Mouse (Mus musculus) gastrocnemius, postnatal 25 days (tissue): Measurements from ENCODE around the gene Mapk6. TPM values are rescaled to one million over a fixed set of nuclear protein-coding genes. Genes with fewer than 3 reads are reported as not detected.
"Not testable (repeated sequence)": the region's sequence is repeated elsewhere in the genome, so short reads cannot be mapped to it uniquely, and the experiment has no call there.

Source experiments
- DNase-seq: peaks from one replicate; pipeline ENCODE4 v3.0.0; 2022
- long read RNA-seq, 2 experiments: library from polyadenylated mRNA; stranded (forward); transcript quantifications; one replicate each; pipeline ENCODE4 v2.0.0; 2021
- total RNA-seq, 2 experiments: library from RNA; stranded (reverse); gene quantifications; 1 replicate in 1 of 2; 2 replicates in 1 of 2; pipeline ENCODE4 v1.2.3; 2021

Mapk6 gene
- total RNA-seq, result 10 to 100 TPM; 25.9 to 30.0 TPM
- long read RNA-seq, experiment 1, full-length matches to known transcripts, result 8 of 12 reads
- long read RNA-seq, experiment 1, partial matches to known transcripts, result 2 of 12 reads
- long read RNA-seq, experiment 1, other reads (novel, unspliced or antisense), result 2 of 12 reads
- long read RNA-seq, experiment 2, full-length matches to known transcripts, result 7 of 19 reads
- long read RNA-seq, experiment 2, partial matches to known transcripts, result 8 of 19 reads
- long read RNA-seq, experiment 2, other reads (novel, unspliced or antisense), result 4 of 19 reads

- peak; percentile 98 for DNase-seq
Measured at GRCm38 (mm10) chr9:75409852-75410378, at the start of gene Mapk6. TSS of gene Mapk6 (minus strand) at chr9:75410005.

DNA sequence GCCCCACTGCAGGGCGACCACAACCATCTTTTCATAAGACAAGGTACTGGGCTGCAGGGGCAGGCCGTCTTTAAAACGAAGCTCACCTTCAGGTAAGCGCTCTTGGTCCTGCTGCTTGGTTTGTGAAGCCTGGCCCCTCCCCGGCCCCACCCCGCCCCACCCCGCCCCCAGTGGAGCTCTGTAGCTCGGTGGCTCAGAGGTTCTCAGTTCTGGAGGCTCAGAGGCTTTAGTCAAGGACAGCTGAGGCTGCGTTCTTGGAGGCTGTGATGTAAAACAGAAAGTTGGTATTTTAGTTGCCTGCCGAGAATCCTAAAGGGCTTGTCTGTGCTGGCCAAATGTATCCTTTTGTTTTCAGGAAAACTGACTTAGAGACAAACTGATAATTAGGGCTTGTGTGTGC, 45.9 kb upstream of the Mapk6 start:
- no peak for DNase-seq

DNA sequence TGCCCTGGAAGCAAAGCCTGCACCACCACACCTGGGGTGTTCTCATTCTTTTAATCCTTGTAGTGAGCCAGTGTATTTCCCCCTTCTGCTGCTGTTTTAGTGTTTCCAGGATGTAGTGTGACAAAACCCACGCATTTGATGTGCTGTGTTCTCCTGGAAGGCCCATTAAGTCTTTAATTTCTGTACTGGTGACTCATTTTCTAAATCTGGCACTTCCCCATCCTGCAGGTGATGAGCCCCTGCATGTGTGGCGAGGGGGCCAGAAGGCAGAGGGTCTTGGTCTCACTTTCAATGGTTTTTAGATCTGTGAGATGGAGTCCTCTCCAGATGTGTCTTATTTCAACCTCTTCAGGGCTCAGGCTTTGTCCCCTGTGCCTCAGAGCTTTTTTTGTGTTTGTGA, 44.2 kb upstream of the Mapk6 start:
- DNase-seq, result no peak

- no peak for DNase-seq
Measured at GRCm38 (mm10) chr9:75448021-75448420, 38.2 kb upstream of the Mapk6 start.

- not testable (repeated sequence) for DNase-seq
Measured at GRCm38 (mm10) chr9:75446574-75446973, 36.8 kb upstream of the Mapk6 start.

GRCm38 (mm10) chr9:75444981-75445380, 35.2 kb upstream of the Mapk6 start:
- DNase-seq, result no peak

- DNase-seq, result no peak
Measured at GRCm38 (mm10) chr9:75441691-75442131, 31.9 kb upstream of the Mapk6 start.

- peak; percentile 88 for DNase-seq
Measured at GRCm38 (mm10) chr9:75440796-75441666, 31.2 kb upstream of the Mapk6 start, which contains the start of gene Leo1. TSS of gene Leo1 (plus strand) at chr9:75441524.

GRCm38 (mm10) chr9:75437653-75438385, 28.0 kb upstream of the Mapk6 start:
- no peak for DNase-seq

DNA sequence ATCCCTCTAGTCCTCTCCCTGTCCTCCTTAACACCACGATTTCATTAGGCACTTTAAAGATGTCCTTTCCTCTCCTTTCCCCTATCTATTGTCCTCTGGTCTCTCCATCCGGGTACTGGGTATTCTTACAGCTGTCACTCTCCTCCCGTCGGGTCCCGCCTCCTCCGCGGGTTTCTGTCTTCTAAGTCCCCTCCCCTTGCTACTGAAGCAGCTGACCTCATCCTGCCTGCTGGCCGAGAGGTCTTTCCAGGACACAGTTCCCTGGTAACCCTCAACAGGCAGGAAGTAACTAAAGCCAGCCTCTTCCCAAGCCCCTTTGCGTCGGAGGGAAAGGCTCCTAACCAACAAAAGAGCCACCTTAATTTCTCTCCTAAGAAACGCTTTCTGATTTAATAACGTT, 26.1 kb upstream of the Mapk6 start:
- DNase-seq, result peak; percentile 79

DNA sequence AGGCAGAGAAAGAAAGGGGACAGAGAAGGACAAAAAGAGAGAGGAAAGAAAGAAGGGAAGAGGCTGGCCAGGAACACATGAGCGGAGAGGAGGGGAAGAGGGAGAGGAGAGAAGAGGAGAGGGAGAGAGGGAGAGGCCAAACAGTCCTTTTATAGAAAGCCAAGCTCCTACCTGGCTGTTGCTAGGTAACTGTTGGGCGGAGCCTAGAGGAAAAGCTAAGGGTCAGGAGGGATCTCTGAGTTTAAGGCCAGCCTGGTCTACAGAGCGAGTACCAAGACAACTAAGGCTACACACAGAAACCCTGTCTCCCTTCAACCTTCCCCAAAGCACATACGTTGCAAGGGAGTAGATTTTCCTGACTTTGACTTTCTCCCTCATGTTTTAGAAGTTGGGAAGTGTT, 25.5 kb upstream of the Mapk6 start:
- DNase-seq, result no peak

DNA sequence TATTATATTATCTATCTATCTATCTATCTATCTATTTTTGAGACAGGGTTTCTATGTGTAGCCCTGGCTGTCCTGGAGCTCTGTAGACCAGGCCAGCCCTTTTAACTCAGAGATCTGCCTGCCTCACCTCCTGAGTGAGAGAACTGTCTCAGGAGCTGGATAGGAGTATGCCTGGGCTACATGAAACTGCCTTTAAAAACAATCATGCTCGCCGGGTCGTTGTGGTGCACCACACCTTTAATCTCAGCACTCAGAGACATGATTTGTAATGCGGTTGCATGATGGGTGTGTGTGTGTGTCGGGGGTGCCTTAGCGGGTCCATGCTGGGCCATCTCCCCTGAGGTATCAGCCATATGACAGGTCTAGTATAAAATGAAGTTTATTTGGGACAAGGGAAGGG, 25.1 kb upstream of the Mapk6 start:
- no peak for DNase-seq

- DNase-seq, result no peak
Measured at GRCm38 (mm10) chr9:75434172-75434793, 24.5 kb upstream of the Mapk6 start.

GRCm38 (mm10) chr9:75432694-75433093, 22.9 kb upstream of the Mapk6 start:
- no peak for DNase-seq

DNA sequence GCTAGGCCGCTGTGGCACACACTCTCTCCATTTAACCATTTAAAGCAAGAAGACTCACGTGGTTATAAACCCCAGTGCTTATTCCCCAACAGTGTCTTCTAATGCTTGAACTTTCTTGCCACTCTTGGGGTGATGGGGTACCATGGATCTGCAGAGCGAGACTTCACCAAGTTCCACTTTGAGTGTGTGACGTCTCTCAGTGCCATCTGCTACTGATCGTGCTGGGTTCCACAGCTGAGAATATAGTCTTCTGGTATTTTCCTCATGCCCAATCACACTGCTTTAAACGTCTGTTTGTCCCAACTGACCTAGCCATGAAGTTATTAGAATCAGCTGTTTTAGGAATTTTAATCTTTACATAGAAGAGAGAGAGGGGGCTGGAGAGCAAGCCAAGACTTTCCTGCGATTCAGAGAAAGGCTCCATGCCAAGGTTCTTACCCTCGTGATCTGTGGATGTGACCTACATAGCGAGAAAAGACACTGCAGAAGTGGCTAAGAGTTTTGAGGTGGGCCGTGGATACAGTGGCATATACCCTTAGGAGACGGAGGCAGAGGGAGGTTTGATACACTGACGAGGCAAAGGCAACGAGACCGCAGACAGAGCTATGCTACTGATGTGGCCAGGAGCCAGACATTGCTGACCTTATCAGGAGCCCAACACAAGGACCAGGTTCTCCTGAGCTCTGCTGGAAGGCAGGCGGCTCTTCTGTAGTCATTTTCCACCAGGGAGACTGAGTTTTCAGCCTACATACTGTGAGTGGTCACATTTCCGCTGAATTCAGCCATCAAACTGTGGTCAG, 21.2 kb upstream of the Mapk6 start:
- no peak for DNase-seq

- DNase-seq, result no peak
Measured at GRCm38 (mm10) chr9:75429657-75430056, 19.9 kb upstream of the Mapk6 start.

GRCm38 (mm10) chr9:75429040-75429439, 19.2 kb upstream of the Mapk6 start:
- no peak for DNase-seq

GRCm38 (mm10) chr9:75428274-75428600, 18.4 kb upstream of the Mapk6 start:
- no peak for DNase-seq

DNA sequence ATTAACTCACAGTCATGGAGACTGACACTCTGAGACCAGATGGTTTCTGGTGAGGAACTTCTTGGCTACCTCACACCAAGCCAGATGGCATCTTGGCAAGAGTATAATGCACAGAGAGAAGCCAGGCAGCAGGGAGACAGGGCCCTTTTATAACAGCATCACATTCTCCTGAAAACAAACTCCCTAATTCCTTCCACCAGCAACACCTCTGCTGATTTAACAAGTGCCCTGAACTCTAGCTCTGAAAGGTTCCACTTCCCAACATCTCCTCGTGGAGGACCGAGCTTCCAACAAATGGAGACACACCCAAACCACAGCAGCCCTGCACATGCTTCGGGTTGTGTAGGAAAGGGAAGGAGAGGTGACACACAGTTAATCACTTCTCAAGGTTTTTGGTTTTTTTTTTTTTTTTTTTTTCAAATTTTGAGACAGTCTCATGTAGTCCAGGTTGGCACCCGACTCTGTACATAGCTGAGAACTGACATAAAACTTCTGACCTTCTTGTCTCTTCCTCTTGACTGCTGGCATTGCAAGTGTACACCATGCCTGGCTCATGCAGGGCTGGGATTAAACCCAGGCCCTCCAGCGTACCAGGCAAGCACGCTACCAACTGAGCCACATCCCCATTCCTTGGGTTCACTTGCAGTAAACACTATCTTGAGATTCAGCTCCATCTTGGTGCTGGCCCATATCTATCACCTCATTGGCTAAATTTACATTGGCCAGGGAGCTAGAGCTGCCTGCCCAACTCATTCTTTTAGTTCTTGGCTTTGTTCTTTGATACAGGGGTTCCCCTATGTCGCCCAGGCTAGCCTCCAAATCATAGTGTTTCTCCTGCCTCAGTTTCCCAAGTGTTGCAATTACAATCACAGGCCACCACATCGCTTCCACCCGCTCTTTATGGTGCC, 17.8 kb upstream of the Mapk6 start:
- DNase-seq, result no peak

GRCm38 (mm10) chr9:75425796-75426391, 16.1 kb upstream of the Mapk6 start:
- DNase-seq, result no peak
